Mouse (Mus musculus): ENCODE data around the gene Dner.

GRCm38 (mm10) chr1:84581812-84582211, 114.2 kb downstream of the Dner start:
- no peak for TF ChIP-seq GATA1 (IDR thresholded peaks at IDR 0.05; ENCODE audit: low read length)
- no peak for TF ChIP-seq TAL1 (IDR thresholded peaks at IDR 0.05; ENCODE audit: low read length)

Data from erythroblast, embryonic 14.5 days (primary cell).